Mouse (Mus musculus): ENCODE data around the gene Fam43b.

DNA sequence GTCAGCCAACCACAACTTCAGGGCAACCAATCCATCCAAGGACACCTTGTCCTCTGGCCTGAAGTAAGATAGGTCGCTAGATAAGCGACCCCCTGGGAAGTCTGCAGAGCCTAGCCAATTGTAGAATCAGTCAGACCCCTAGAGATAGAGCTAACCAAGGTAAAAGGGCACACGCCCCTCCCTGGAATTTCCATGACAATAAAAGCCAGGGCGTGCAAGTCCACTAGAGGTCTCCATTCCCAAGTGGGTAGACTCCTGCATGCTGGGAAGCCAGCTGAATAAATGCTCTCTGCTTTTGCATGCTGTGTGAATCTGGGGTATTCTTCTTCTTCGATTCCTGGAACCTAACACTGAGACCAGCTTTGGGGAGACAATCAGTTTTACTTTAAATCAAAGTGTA is 20.1 kb upstream of the Fam43b start:
- no peak for TF ChIP-seq ZNF384 (IDR thresholded peaks at IDR 0.05; ENCODE audit: low read depth, low read length)
- TF ChIP-seq HCFC1 (IDR thresholded peaks at IDR 0.05; ENCODE audit: borderline replicate concordance, insufficient read depth, low read length) = no peak
- TF ChIP-seq ZC3H11A (IDR thresholded peaks at IDR 0.05; ENCODE audit: borderline replicate concordance, low read depth, low read length) = no peak
- no peak for TF ChIP-seq CHD2 (IDR thresholded peaks at IDR 0.05; ENCODE audit: low read depth, low read length)
- no peak for TF ChIP-seq MAFK (IDR thresholded peaks at IDR 0.05; ENCODE audit: insufficient read depth, low read depth, low read length)
